In the genomic region with DNA sequence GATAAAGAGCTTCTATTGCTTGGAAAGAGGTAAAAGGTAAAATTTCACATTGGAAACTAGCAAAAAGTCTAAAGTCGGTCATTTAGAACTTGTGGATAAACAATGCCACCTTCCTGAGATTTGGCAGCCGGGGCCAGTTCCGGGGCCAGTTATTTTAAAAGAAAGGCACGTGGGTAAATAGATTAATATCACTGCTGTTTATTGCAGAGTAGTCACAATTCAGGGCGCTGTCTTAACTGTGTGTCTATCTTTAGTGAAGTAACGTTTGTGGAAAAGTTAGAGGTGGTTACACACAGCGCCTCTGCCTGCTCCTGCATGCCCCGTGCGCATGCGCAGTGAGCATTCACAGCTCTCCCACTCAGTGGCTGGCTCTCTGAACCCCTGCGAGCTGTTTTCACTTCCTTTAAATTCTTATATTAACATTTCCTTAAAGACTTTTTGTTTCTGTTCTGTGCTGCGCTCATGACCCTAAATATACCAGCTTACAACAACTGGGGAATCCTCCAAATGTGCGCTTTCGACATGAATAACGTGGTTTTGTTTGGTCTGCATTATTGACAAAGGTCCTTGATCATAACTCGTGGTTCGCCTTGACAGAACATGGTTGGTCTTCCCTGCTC, we compare ENCODE assay signal across 8 mouse cellular contexts. TPM values are rescaled to one million over a fixed set of nuclear protein-coding genes. Genes with fewer than 3 reads are reported as not detected.
A peak's percentile ranks its signal among the peaks of the same experiment; 100 is the strongest.
DNase-seq lines count a peak whose midpoint lies in the region; ATAC-seq and TF ChIP-seq lines count a peak whose summit lies in the region.

No protein-coding gene starts in this region.

- H3K4me3 ChIP-seq in forebrain, embryonic 14.5 days (ENCODE audit: low read depth, low read length), result no peak overlapping the region
- no peak overlapping the region for H3K4me3 ChIP-seq in midbrain, postnatal 0 days (ENCODE audit: low read depth, low read length)

- DNase-seq in layer of hippocampus, adult 11-12 months (ENCODE audit: low spot score), result peak; percentile 63
- DNase-seq in layer of hippocampus, adult 9-10 months (ENCODE audit: low spot score), result no peak
- DNase-seq in c-Kit-positive CD71-positive TER-119-positive erythroid progenitor cells, embryonic 14.5 days (ENCODE audit: low spot score), result peak; percentile 37
- DNase-seq in lung, postnatal 14 days, result peak; percentile 62
- peak; percentile 78 to 88 for DNase-seq in spleen, postnatal 4 days (ENCODE audit: low spot score in 2 of 2)
- DNase-seq in forebrain, embryonic 14.5 days (ENCODE audit: low spot score), result no peak
- no peak for DNase-seq in midbrain, postnatal 0 days (ENCODE audit: low spot score)

- no peak overlapping the region for H3K4me2 ChIP-seq in forebrain, embryonic 14.5 days (ENCODE audit: low read length)
- H3K4me2 ChIP-seq in midbrain, postnatal 0 days (ENCODE audit: low read depth, low read length, poor library complexity, severe bottlenecking), result no peak overlapping the region

- TF ChIP-seq CTCF in midbrain, postnatal 0 days (IDR thresholded peaks at IDR 0.05), result no peak

- H3K27ac ChIP-seq in forebrain, embryonic 14.5 days (ENCODE audit: low read depth, low read length), result no peak overlapping the region
- no peak overlapping the region for H3K27ac ChIP-seq in midbrain, postnatal 0 days (ENCODE audit: low read depth, low read length)

- WGBS in forebrain, embryonic 14.5 days, result 81% methylated on average over 17 of the region's 17 CpGs
- WGBS in midbrain, postnatal 0 days, result 85% methylated on average over 17 of the region's 17 CpGs

- peaks cover 3% of the 10 kb centered on the region; the same call in 1 of the 2 replicates for H3K36me3 ChIP-seq in forebrain, embryonic 14.5 days (ENCODE audit: control insufficient read depth, insufficient read depth, low read length)
- H3K36me3 ChIP-seq in midbrain, postnatal 0 days (ENCODE audit: insufficient read depth, low read length), result no peaks in the 10 kb centered on the region

- ATAC-seq in hematopoietic stem cell, adult 5-6 weeks (replicated peaks in 1 of 2; ENCODE audit: insufficient read depth in 1 of 2, low FRiP score in 2 of 2, low TSS enrichment in 1 of 2, low read depth in 1 of 2, poor library complexity in 2 of 2, severe bottlenecking in 2 of 2), result peak; percentile 66 to 71
- ATAC-seq in forebrain, embryonic 14.5 days, result no peak
- no peak for ATAC-seq in midbrain, postnatal 0 days (ENCODE audit: low FRiP score)

- no peaks in the 10 kb centered on the region for H3K9me3 ChIP-seq in forebrain, embryonic 14.5 days (replicated peaks; ENCODE audit: control insufficient read depth, low read length)
- H3K9me3 ChIP-seq in midbrain, postnatal 0 days (ENCODE audit: low read length), result no peaks in the 10 kb centered on the region

- H3K27me3 ChIP-seq in forebrain, embryonic 14.5 days (replicated peaks; ENCODE audit: control insufficient read depth, insufficient read depth, low read length), result no peaks in the 10 kb centered on the region
- no peaks in the 10 kb centered on the region for H3K27me3 ChIP-seq in midbrain, postnatal 0 days (ENCODE audit: insufficient read depth, low read length)

- H3K4me1 ChIP-seq in forebrain, embryonic 14.5 days (ENCODE audit: control insufficient read depth, insufficient read depth, low read length), result peaks cover 17% of the 10 kb centered on the region
- H3K4me1 ChIP-seq in midbrain, postnatal 0 days (ENCODE audit: insufficient read depth, low read length), result peaks cover 3% of the 10 kb centered on the region; the same call in 1 of the 2 replicates

- no peak overlapping the region for H3K9ac ChIP-seq in forebrain, embryonic 14.5 days (ENCODE audit: low read length)
- H3K9ac ChIP-seq in midbrain, postnatal 0 days (replicated peaks; ENCODE audit: low read length, poor library complexity, severe bottlenecking), result no peak overlapping the region

RNA-seq across cellular contexts. Expression of gene Cblb, which starts 29.2 kb away (rescaled TPM):
- 7.1 and 16.4 TPM in 2 replicates for total RNA-seq in hematopoietic stem cell, adult 5-6 weeks (2017)
- polyA plus RNA-seq in forebrain, embryonic 14.5 days (2014; fragmentation: Nextera tagmentation; extraction: Ambion mirVana), result 16.8 and 19.2 TPM in 2 replicates
- total RNA-seq in midbrain, postnatal 0 days (2014; rRNA removed), result 12.0 and 12.6 TPM in 2 replicates
- polyA plus RNA-seq in midbrain, postnatal 0 days (2015; fragmentation: Nextera tagmentation; extraction: Ambion mirVana), result 4.1 and 4.5 TPM in 2 replicates

Comparison
In these comparisons a context has a peak if more than half of its experiments do, and no peak if none do; other contexts are left out.
1. DNase-seq: peak in layer of hippocampus, adult 11-12 months (single experiment), c-Kit-positive CD71-positive TER-119-positive erythroid progenitor cells, embryonic 14.5 days (single experiment), lung, postnatal 14 days (single experiment) and spleen, postnatal 4 days (2 of 2); none in layer of hippocampus, adult 9-10 months (single experiment), forebrain, embryonic 14.5 days (single experiment) and midbrain, postnatal 0 days (single experiment).
2. ATAC-seq: peak in hematopoietic stem cell, adult 5-6 weeks (2 of 2); none in forebrain, embryonic 14.5 days (single experiment) and midbrain, postnatal 0 days (single experiment).